Mouse (Mus musculus) T-helper 17 cell (primary cell): Measurements from ENCODE around the gene Olfr1402.

Experiments used
- in situ Hi-C, 2 experiments: fragments of 300-600 bp; cut with MboI, MseI; formaldehyde crosslinking; loops; 1 replicate in 1 of 2; 2 replicates in 1 of 2; pipeline ENCODE4 v1.15.1; 2025; ENCODE audit warnings: high pct_unique_total_duplicates in 2 of 2

Olfr1402 gene

GRCm38 (mm10) chr3:97421920-97422319 lies at the start of gene Olfr1402:
Gene Olfr1402, minus strand, starts transcription at chr3:97422020.
- in situ Hi-C loops, result no loop called here

- in situ Hi-C loops, result no loop called here
Measured at GRCm38 (mm10) chr3:97455286-97455685, 33.5 kb upstream of the Olfr1402 start.

- in situ Hi-C loops, result no loop called here
Measured at GRCm38 (mm10) chr3:97438619-97439018, 16.8 kb upstream of the Olfr1402 start.

- in situ Hi-C loops, result no loop called here
Measured at GRCm38 (mm10) chr3:97394289-97394688, 27.5 kb downstream of the Olfr1402 start.

GRCm38 (mm10) chr3:97393079-97393478 lies 28.7 kb downstream of the Olfr1402 start:
- in situ Hi-C loops, result no loop called here

GRCm38 (mm10) chr3:97370382-97370781 lies 51.4 kb downstream of the Olfr1402 start:
- in situ Hi-C loops, result no loop called here

- in situ Hi-C loops, result no loop called here
Measured at GRCm38 (mm10) chr3:97363418-97364098, 58.3 kb downstream of the Olfr1402 start.

- in situ Hi-C loops, result no loop called here
Measured at GRCm38 (mm10) chr3:97358448-97358847, 63.4 kb downstream of the Olfr1402 start.
